Mouse (Mus musculus) adipocyte (in vitro differentiated cells): ENCODE data around the gene Ttc34.
A peak's percentile ranks its signal among the peaks of the same experiment; 100 is the strongest.

ENCODE experiments used
- DNase-seq: peaks from one replicate; pipeline ENCODE4 v3.0.0-alpha.2; 2016; ENCODE audit warnings: low spot score

Gene Ttc34

GRCm38 (mm10) chr4:154837170-154837569 lies at the start of gene Ttc34:
TSS of gene Ttc34 (plus strand) at chr4:154837459.
- peak; percentile 82 for DNase-seq

GRCm38 (mm10) chr4:154787960-154788702 lies 49.1 kb upstream of the Ttc34 start:
- no peak for DNase-seq

GRCm38 (mm10) chr4:154791894-154792293 lies 45.4 kb upstream of the Ttc34 start:
- no peak for DNase-seq

- no peak for DNase-seq
Measured at GRCm38 (mm10) chr4:154793499-154793898, 43.8 kb upstream of the Ttc34 start.

GRCm38 (mm10) chr4:154797834-154798233 lies 39.4 kb upstream of the Ttc34 start:
- peak; percentile 49 for DNase-seq

- DNase-seq, result no peak
Measured at GRCm38 (mm10) chr4:154800543-154800942, 36.7 kb upstream of the Ttc34 start.

- DNase-seq, result no peak
Measured at GRCm38 (mm10) chr4:154802210-154802609, 35.0 kb upstream of the Ttc34 start.

- peak; percentile 42 for DNase-seq
Measured at GRCm38 (mm10) chr4:154825662-154826061, 11.6 kb upstream of the Ttc34 start.

- DNase-seq, result no peak
Measured at GRCm38 (mm10) chr4:154826224-154826623, 11.0 kb upstream of the Ttc34 start.

- DNase-seq, result peak; percentile 16
Measured at GRCm38 (mm10) chr4:154827181-154827580, 10.1 kb upstream of the Ttc34 start.

- peak; percentile 9 for DNase-seq
Measured at GRCm38 (mm10) chr4:154827861-154828610, 9.2 kb upstream of the Ttc34 start.

- DNase-seq, result no peak
Measured at GRCm38 (mm10) chr4:154831915-154832573, 5.2 kb upstream of the Ttc34 start.

GRCm38 (mm10) chr4:154836183-154836915 lies 910 bp upstream of the Ttc34 start:
- DNase-seq, result no peak

- DNase-seq, result no peak
Measured at GRCm38 (mm10) chr4:154838741-154839140, 1.5 kb downstream of the Ttc34 start.

GRCm38 (mm10) chr4:154839406-154839805 lies 2.1 kb downstream of the Ttc34 start:
- no peak for DNase-seq

- DNase-seq, result no peak
Measured at GRCm38 (mm10) chr4:154852696-154853095, 15.4 kb downstream of the Ttc34 start.

GRCm38 (mm10) chr4:154853881-154854280 lies 16.6 kb downstream of the Ttc34 start:
- no peak for DNase-seq

GRCm38 (mm10) chr4:154854676-154855345 lies 17.6 kb downstream of the Ttc34 start:
- no peak for DNase-seq

GRCm38 (mm10) chr4:154855721-154856479 lies 18.6 kb downstream of the Ttc34 start:
- DNase-seq, result no peak

GRCm38 (mm10) chr4:154856480-154856837 lies 19.2 kb downstream of the Ttc34 start:
- no peak for DNase-seq

- no peak for DNase-seq
Measured at GRCm38 (mm10) chr4:154856882-154857281, 19.6 kb downstream of the Ttc34 start.
